Mouse (Mus musculus) liver, postnatal 0 days (tissue): ENCODE results near the gene Mettl24. TPM values are rescaled to one million over a fixed set of nuclear protein-coding genes. Genes with fewer than 3 reads are reported as not detected.
A peak's percentile ranks its signal among the peaks of the same experiment; 100 is the strongest.

Experiments used
- ATAC-seq: fragments of 200-750 bp; cut with Nextera tagmentation; 2 replicates; pipeline ENCODE4 v1.8.0; 2017; ENCODE audit warnings: mild to moderate bottlenecking, moderate library complexity
- DNase-seq: peaks from one replicate; pipeline ENCODE4 v3.0.0-alpha.2; 2016
- H3K27ac ChIP-seq: fragments of 300-500 bp; sonication (generic); 2 replicates; pipeline ENCODE4 v1.5.1; 2014; ENCODE audit warnings: antibody characterized with exemption, moderate library complexity, mild to moderate bottlenecking, low read depth
- H3K27me3 ChIP-seq: fragments of 300-500 bp; sonication (generic); 2 replicates; pipeline ENCODE4 v1.6.1; 2014; ENCODE audit warnings: low read length, control low read depth, mixed read lengths; ENCODE audit not compliant: insufficient read depth
- H3K36me3 ChIP-seq: fragments of 300-500 bp; sonication (generic); replicated peaks from 2 replicates; pipeline ENCODE4 v1.6.1; 2014; ENCODE audit warnings: mild to moderate bottlenecking, control low read depth, low read length, moderate library complexity, mixed read lengths; ENCODE audit not compliant: insufficient read depth
- H3K4me1 ChIP-seq: fragments of 300-500 bp; sonication (generic); 2 replicates; pipeline ENCODE4 v1.6.1; 2014; ENCODE audit warnings: antibody characterized with exemption, mild to moderate bottlenecking, control low read depth; ENCODE audit not compliant: insufficient read depth
- H3K4me2 ChIP-seq: fragments of 300-500 bp; sonication (generic); 2 replicates; pipeline ENCODE4 v1.6.1; 2014; ENCODE audit warnings: low read depth, mild to moderate bottlenecking, low read length, moderate library complexity, mixed read lengths
- H3K4me3 ChIP-seq: fragments of 300-500 bp; sonication (generic); 2 replicates; pipeline ENCODE4 v1.5.1; 2014; ENCODE audit warnings: low read depth, low read length
- H3K9ac ChIP-seq: fragments of 300-500 bp; sonication (generic); replicated peaks from 2 replicates; pipeline ENCODE4 v1.6.1; 2014; ENCODE audit warnings: mild to moderate bottlenecking, moderate library complexity
- H3K9me3 ChIP-seq: fragments of 300-500 bp; sonication (generic); 2 replicates; pipeline ENCODE4 v1.6.1; 2016; ENCODE audit warnings: mild to moderate bottlenecking, control low read depth, low read length, mixed read lengths
- CTCF ChIP-seq: sonication (generic); IDR thresholded peaks from 2 replicates; pipeline ENCODE4 v1.5.1; 2016; ENCODE audit warnings: antibody characterized with exemption, low read depth
- EP300 ChIP-seq: IDR thresholded peaks from 2 replicates; pipeline ENCODE4 v1.6.1; 2016; ENCODE audit warnings: antibody characterized with exemption, low read depth, mild to moderate bottlenecking
- WGBS: fragments of 180-500 bp; shearing (Covaris S2); extraction: QIAGEN DNeasy Blood & Tissue Kit; methylation state at CpG from one replicate; pipeline ENCODE4 v1.1.7; 2014; ENCODE audit not compliant: insufficient replicate concordance; 5-methylcytosine and 5-hydroxymethylcytosine counted together
- polyA plus RNA-seq: library from polyadenylated mRNA; unstranded; fragments of >200 nt; fragmentation: Nextera tagmentation; extraction: Ambion mirVana; gene quantifications from 2 replicates; pipeline ENCODE4 v1.2.1, GENCODE M21; 2015

The Mettl24 gene
- polyA plus RNA-seq, 1 experiment from 2014 or later, result 0.45 TPM

DNA sequence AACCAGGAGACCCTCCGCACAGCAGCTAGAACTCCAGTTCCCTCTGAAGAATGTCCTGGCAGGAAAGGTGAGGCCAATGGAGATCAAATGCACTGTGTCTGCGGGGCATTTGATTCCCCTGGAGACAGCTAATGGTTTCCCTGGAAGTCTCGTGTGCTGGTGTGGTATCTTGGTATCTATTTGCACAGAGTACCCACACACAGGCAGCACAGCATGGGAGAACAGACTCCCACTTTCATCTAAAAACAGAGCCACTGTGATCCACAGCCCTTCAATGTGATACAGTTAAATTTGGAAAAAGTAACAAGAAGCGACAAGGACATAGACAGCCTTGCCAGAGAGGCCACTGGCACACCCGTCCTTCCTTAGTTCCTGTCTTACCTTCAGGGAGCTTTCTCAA, 160.8 kb downstream of the Mettl24 start:
- TF ChIP-seq CTCF, result no peak
- no peak for TF ChIP-seq EP300
- 91% methylated on average over 5 of the region's 5 CpGs for WGBS

DNA sequence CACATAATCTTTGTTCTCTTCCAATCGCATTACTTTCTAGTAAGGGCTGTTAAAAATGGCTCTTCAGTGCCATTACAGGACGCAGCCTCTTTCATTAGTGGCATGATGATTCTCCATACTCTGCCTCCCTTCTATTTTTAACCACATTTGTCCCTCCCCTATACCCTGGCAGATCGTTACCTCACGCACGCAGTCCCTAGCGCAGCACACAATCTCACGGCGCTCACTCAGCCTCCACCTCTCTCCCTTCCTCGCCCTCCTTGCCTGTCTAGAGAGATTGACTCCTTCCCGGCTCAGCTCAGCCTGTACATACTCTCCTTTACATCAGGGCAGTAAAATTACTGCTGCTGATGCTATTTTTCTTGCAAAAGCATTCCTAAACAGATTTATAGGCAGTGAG, 161.5 kb downstream of the Mettl24 start:
- no peak for ATAC-seq
- Histone ChIP-seq H3K36me3 (peaks cover 63% of the 10 kb centered on the region), H3K27ac (no peak overlapping the region), H3K4me2 (no peak overlapping the region), H3K4me3 (no peak overlapping the region), H3K9me3 (no peaks in the 10 kb centered on the region), H3K27me3 (no peaks in the 10 kb centered on the region), H3K9ac (no peak overlapping the region), H3K4me1 (no peaks in the 10 kb centered on the region)
- DNase-seq, result no peak
- 79% methylated on average over 10 of the region's 10 CpGs for WGBS
- TF ChIP-seq CTCF, result no peak
- TF ChIP-seq EP300, result no peak

More for the DNA sequence above, 160.8 kb downstream of the Mettl24 start:
- H3K9ac ChIP-seq, result no peak overlapping the region
- no peak overlapping the region for H3K4me3 ChIP-seq
- H3K9me3 ChIP-seq, result no peaks in the 10 kb centered on the region
- H3K4me1 ChIP-seq, result no peaks in the 10 kb centered on the region
- no peak overlapping the region for H3K4me2 ChIP-seq
- ATAC-seq, result no peak
- no peak for DNase-seq
- no peak overlapping the region for H3K27ac ChIP-seq
- no peaks in the 10 kb centered on the region for H3K27me3 ChIP-seq
- peaks cover 59% of the 10 kb centered on the region for H3K36me3 ChIP-seq

DNA sequence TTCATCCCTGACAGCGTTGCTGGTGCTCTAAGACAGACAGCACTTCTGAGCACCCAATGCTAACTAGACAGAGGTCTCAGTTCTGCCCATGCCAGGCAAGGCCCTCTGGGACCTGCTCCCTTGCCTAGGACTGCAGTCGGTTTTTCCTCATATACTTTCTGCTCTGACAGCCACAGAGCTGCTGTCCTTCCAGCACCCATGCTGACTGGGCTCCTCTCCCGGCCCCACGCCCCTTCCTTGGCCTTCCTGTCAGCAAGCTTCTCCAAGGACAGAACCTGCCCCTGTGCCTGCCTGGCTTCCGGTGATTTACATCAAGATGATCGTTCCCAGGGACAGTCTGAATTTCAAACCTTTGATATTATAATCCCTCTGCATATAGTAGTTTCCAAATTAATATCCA, 162.5 kb downstream of the Mettl24 start:
- Histone ChIP-seq H3K36me3 (peaks cover 61% of the 10 kb centered on the region), H3K9me3 (no peaks in the 10 kb centered on the region), H3K4me3 (no peak overlapping the region), H3K4me2 (no peak overlapping the region), H3K27me3 (no peaks in the 10 kb centered on the region), H3K27ac (no peak overlapping the region), H3K9ac (no peak overlapping the region), H3K4me1 (no peaks in the 10 kb centered on the region)
- TF ChIP-seq CTCF, result no peak
- TF ChIP-seq EP300, result no peak
- DNase-seq (no peak), ATAC-seq (no peak)
- 78% methylated on average over 6 of the region's 6 CpGs for WGBS

DNA sequence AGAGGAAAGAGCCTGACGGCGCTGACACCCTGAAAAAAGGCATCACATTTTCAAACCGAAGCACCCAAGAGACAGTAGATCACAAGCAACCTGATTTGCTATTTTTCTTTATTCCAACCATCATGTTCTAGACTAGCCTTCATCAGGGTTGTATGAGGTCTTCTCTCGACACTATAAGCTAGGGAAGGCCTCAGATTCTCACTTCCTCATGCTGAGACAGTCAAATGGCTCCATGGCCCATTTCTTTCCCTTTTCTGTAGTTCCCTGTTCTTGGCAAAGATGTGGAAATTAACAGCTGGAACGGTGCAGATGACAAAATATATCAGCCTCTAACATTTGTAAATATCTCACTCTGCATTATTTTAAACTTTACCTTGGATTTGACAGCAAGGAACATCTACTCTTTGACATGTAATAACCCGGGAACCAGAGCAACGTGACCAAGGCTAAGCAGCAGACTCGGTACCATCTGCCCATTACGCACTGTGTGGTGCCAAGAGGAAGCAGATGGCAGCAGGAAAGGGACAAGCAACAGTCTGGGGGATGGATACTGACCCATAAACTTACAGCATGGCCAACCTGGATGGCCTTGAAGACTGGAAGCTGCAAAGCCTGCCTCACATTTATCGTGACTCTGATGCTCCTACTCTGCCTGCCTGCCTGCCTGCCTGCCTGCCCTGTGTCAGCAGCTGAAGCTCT, 164.2 kb downstream of the Mettl24 start:
- Histone ChIP-seq H3K27ac (no peak overlapping the region), H3K4me2 (no peak overlapping the region), H3K4me1 (no peaks in the 10 kb centered on the region), H3K9me3 (no peaks in the 10 kb centered on the region), H3K4me3 (no peak overlapping the region), H3K9ac (no peak overlapping the region), H3K27me3 (no peaks in the 10 kb centered on the region), H3K36me3 (peaks cover 50% of the 10 kb centered on the region)
- 82% methylated on average over 10 of the region's 10 CpGs for WGBS
- ATAC-seq (peak; percentile 64), DNase-seq (no peak)
- TF ChIP-seq CTCF (no peak), EP300 (no peak)

DNA sequence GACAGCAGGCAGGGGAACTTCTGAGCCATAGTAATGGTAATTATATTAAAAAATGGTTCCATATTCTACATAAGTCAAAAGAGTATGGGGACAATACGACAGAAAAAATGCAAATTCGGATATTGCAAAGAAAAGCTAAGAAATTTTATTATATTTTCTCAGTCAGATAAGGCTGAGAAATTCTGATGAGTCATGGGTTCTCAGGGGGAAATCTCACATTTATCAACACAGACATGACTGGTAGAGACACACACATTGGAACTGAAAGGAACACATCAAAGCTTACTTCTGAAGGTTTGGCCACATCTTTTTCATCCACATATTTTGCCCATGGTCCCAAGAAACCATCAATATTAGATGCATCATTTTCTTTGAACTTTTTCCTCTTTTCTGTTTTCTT, 167.6 kb downstream of the Mettl24 start:
- WGBS, result 79% methylated on average over 2 of the region's 2 CpGs
- no peak for DNase-seq

DNA sequence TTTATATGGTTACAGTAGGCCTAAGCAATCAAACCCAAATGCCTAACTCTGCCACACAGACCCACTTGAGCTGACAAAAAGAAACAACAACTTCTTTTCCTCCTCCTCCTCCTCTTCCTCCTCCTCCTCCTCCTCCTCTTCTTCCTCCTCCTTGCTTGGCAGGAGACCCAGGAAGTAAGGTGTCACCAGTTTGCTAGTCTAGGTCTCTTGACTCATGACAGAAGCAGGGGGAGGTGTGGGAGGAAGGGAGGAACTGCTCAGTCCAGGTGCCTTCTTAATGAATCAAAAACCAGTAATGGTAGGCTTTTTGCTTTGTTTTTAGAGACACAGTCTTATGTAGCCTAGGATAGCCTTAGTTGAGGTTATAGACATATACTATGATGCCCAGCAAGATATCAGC, 168.1 kb downstream of the Mettl24 start:
- Histone ChIP-seq H3K36me3 (peaks cover 31% of the 10 kb centered on the region), H3K4me2 (no peak overlapping the region), H3K9me3 (no peaks in the 10 kb centered on the region), H3K4me3 (no peak overlapping the region), H3K27ac (no peak overlapping the region), H3K4me1 (no peaks in the 10 kb centered on the region), H3K9ac (no peak overlapping the region), H3K27me3 (no peaks in the 10 kb centered on the region)
- DNase-seq (no peak), ATAC-seq (no peak)
- no peak for TF ChIP-seq EP300
- no peak for TF ChIP-seq CTCF

More for the DNA sequence above, 167.6 kb downstream of the Mettl24 start:
- H3K9ac ChIP-seq, result no peak overlapping the region
- H3K27ac ChIP-seq, result no peak overlapping the region
- ATAC-seq, result no peak
- H3K27me3 ChIP-seq, result no peaks in the 10 kb centered on the region
- no peaks in the 10 kb centered on the region for H3K9me3 ChIP-seq
- no peak overlapping the region for H3K4me2 ChIP-seq
- TF ChIP-seq CTCF, result no peak
- no peak for TF ChIP-seq EP300
- no peaks in the 10 kb centered on the region for H3K4me1 ChIP-seq
- H3K4me3 ChIP-seq, result no peak overlapping the region
- H3K36me3 ChIP-seq, result peaks cover 33% of the 10 kb centered on the region
